Mouse (Mus musculus) heart, embryonic 16.5 days (tissue): ENCODE data around the gene Gm7168. TPM values are rescaled to one million over a fixed set of nuclear protein-coding genes. Genes with fewer than 3 reads are reported as not detected.
"Not testable (repeated sequence)": the region's sequence is repeated elsewhere in the genome, so short reads cannot be mapped to it uniquely, and the experiment has no call there.

Source experiments
- ATAC-seq: fragments of 200-750 bp; cut with Nextera tagmentation; replicated peaks from 2 replicates; pipeline ENCODE4 v1.8.0; 2017; ENCODE audit warnings: moderate number of reproducible peaks; ENCODE audit not compliant: insufficient read depth, low FRiP score; ENCODE audit errors: extremely low read depth
- H3K27ac ChIP-seq: fragments of 300-500 bp; sonication (generic); 2 replicates; pipeline ENCODE4 v1.5.1; 2014; ENCODE audit warnings: mild to moderate bottlenecking, low read length, control low read depth, moderate library complexity
- H3K27me3 ChIP-seq: fragments of 300-500 bp; sonication (generic); 2 replicates; pipeline ENCODE4 v1.6.1; 2014; ENCODE audit warnings: low read length, mixed read lengths; ENCODE audit not compliant: control insufficient read depth, insufficient read depth
- H3K36me3 ChIP-seq: fragments of 300-500 bp; sonication (generic); 2 replicates; pipeline ENCODE4 v1.6.1; 2014; ENCODE audit not compliant: control insufficient read depth, insufficient read depth
- H3K4me1 ChIP-seq: fragments of 300-500 bp; sonication (generic); 2 replicates; pipeline ENCODE4 v1.6.1; 2014; ENCODE audit warnings: low read length, mixed read lengths; ENCODE audit not compliant: control insufficient read depth, insufficient read depth
- H3K4me2 ChIP-seq: fragments of 300-500 bp; sonication (generic); 2 replicates; pipeline ENCODE4 v1.6.1; 2014; ENCODE audit warnings: low read depth, mild to moderate bottlenecking, control low read depth, low read length
- H3K4me3 ChIP-seq: fragments of 300-500 bp; sonication (generic); 2 replicates; pipeline ENCODE4 v1.5.1; 2014; ENCODE audit warnings: mild to moderate bottlenecking, control low read depth, low read length
- H3K9ac ChIP-seq: fragments of 300-500 bp; sonication (generic); 2 replicates; pipeline ENCODE4 v1.6.1; 2014; ENCODE audit warnings: low read length, control low read depth
- H3K9me3 ChIP-seq: fragments of 300-500 bp; sonication (generic); replicated peaks from 2 replicates; pipeline ENCODE4 v1.6.1; 2016; ENCODE audit warnings: low read length; ENCODE audit not compliant: control insufficient read depth
- WGBS: fragments of 180-500 bp; shearing (Covaris S2); extraction: QIAGEN DNeasy Blood & Tissue Kit; methylation state at CpG from one replicate; pipeline ENCODE4 v1.1.7; 2014; 5-methylcytosine and 5-hydroxymethylcytosine counted together
- polyA plus RNA-seq: library from polyadenylated mRNA; unstranded; fragments of >200 nt; fragmentation: Nextera tagmentation; extraction: Ambion mirVana; gene quantifications from 2 replicates; pipeline ENCODE4 v1.2.1, GENCODE M21; 2015

Gm7168 gene
- polyA plus RNA-seq, 1 experiment from 2014 or later: not detected

GRCm38 (mm10) chr17:13958129-13958528 lies 10.0 kb downstream of the Gm7168 start:
- ATAC-seq, H3K4me2 ChIP-seq, H3K36me3 ChIP-seq, H3K27ac ChIP-seq, H3K4me1 ChIP-seq, H3K4me3 ChIP-seq, H3K9me3 ChIP-seq, H3K9ac ChIP-seq, H3K27me3 ChIP-seq: not testable (repeated sequence)
- WGBS: 52% methylated on average over 1 of the region's 2 CpGs

GRCm38 (mm10) chr17:13962245-13962644 lies 14.1 kb downstream of the Gm7168 start:
- H3K27ac ChIP-seq, H3K9me3 ChIP-seq, H3K4me2 ChIP-seq, H3K4me1 ChIP-seq, H3K9ac ChIP-seq, H3K4me3 ChIP-seq, H3K27me3 ChIP-seq, ATAC-seq, H3K36me3 ChIP-seq: not testable (repeated sequence)
- WGBS: 84% methylated on average over 3 of the region's 3 CpGs

GRCm38 (mm10) chr17:13965048-13965447 lies 16.9 kb downstream of the Gm7168 start:
- H3K4me1 ChIP-seq, H3K27me3 ChIP-seq, H3K9ac ChIP-seq, H3K9me3 ChIP-seq, H3K4me3 ChIP-seq, H3K4me2 ChIP-seq, H3K27ac ChIP-seq, H3K36me3 ChIP-seq, ATAC-seq: not testable (repeated sequence)
- 18% methylated on average over 1 of the region's 2 CpGs for WGBS

GRCm38 (mm10) chr17:13969917-13970316 lies 21.7 kb downstream of the Gm7168 start:
- not testable (repeated sequence) for H3K9ac ChIP-seq, H3K4me1 ChIP-seq, H3K4me3 ChIP-seq, H3K36me3 ChIP-seq, H3K27ac ChIP-seq, H3K9me3 ChIP-seq, H3K27me3 ChIP-seq, ATAC-seq, H3K4me2 ChIP-seq
- WGBS: 69% methylated on average over 1 of the region's 2 CpGs

- WGBS: 42% methylated on average over 5 of the region's 5 CpGs
- not testable (repeated sequence) for H3K4me2 ChIP-seq, H3K9me3 ChIP-seq, H3K9ac ChIP-seq, H3K27me3 ChIP-seq, H3K4me1 ChIP-seq, H3K36me3 ChIP-seq, ATAC-seq, H3K27ac ChIP-seq, H3K4me3 ChIP-seq
Measured at GRCm38 (mm10) chr17:13970796-13971195, 22.6 kb downstream of the Gm7168 start.

GRCm38 (mm10) chr17:13987690-13988089 lies 39.5 kb downstream of the Gm7168 start:
- no peak for ATAC-seq
- Histone ChIP-seq H3K4me3 (no peak overlapping the region), H3K9me3 (no peaks in the 10 kb centered on the region), H3K36me3 (no peaks in the 10 kb centered on the region), H3K4me1 (no peaks in the 10 kb centered on the region), H3K9ac (no peak overlapping the region), H3K27ac (no peak overlapping the region), H3K4me2 (no peak overlapping the region), H3K27me3 (no peaks in the 10 kb centered on the region)
- 81% methylated on average over 1 of the region's 1 CpGs for WGBS

- not testable (repeated sequence) for H3K9ac ChIP-seq, H3K27ac ChIP-seq, H3K4me2 ChIP-seq, ATAC-seq, H3K36me3 ChIP-seq, H3K4me3 ChIP-seq, H3K27me3 ChIP-seq, H3K9me3 ChIP-seq, H3K4me1 ChIP-seq
- WGBS: 28% methylated on average over 2 of the region's 2 CpGs
Measured at GRCm38 (mm10) chr17:13993425-13993824, 45.3 kb downstream of the Gm7168 start.

Other genes starting within 250 kb of the Gm7168 start
- 40.4 and 49.9 TPM in 2 replicates for gene Afdn, start 187.8 kb upstream of the Gm7168 start, polyA plus RNA-seq
- 2.9 and 3.3 TPM in 2 replicates for gene Tcte2, start 186.5 kb upstream of the Gm7168 start, polyA plus RNA-seq
- gene Gm7356, start 55.3 kb downstream of the Gm7168 start, polyA plus RNA-seq: not detected in 2 replicates
- gene Gm7358, start 111.2 kb downstream of the Gm7168 start, polyA plus RNA-seq: not detected in 2 replicates